Mouse (Mus musculus): Measurements from ENCODE around the gene Apobr. TPM values are rescaled to one million over a fixed set of nuclear protein-coding genes. Genes with fewer than 3 reads are reported as not detected.

The Apobr gene
- polyA plus RNA-seq, 1 experiment, result 0.87 TPM

- Histone ChIP-seq H3K4me3 (replicated peaks; ENCODE audit: insufficient read depth, low read depth, low read length) (peak overlapping the region; percentile 56), H3K4me1 (ENCODE audit: control insufficient read depth, insufficient read depth, low read length) (no peaks in the 10 kb centered on the region; the same call in 1 of the 2 replicates), H3K27me3 (ENCODE audit: control insufficient read depth, insufficient read depth, low read length) (no peaks in the 10 kb centered on the region), H3K27ac (ENCODE audit: insufficient read depth, low read length) (no peak overlapping the region)
- no peak for DNase-seq
- 1% methylated on average over 28 of the region's 28 CpGs for WGBS
- TF ChIP-seq POLR2A (IDR thresholded peaks at IDR 0.05; ENCODE audit: borderline replicate concordance, insufficient read depth, low read length) (no peak), CTCF (IDR thresholded peaks at IDR 0.05; ENCODE audit: borderline replicate concordance, insufficient read depth, low read depth, low read length) (no peak)
Measured at GRCm38 (mm10) chr7:126565693-126566092, 19.0 kb upstream of the Apobr start.

- H3K4me1 ChIP-seq (ENCODE audit: control insufficient read depth, insufficient read depth, low read length), result no peaks in the 10 kb centered on the region; the same call in 1 of the 2 replicates
- peak; percentile 87 to 92 for DNase-seq
- H3K27ac ChIP-seq (ENCODE audit: insufficient read depth, low read length), result no peak within 1 kb of the TSS
- H3K27me3 ChIP-seq (ENCODE audit: control insufficient read depth, insufficient read depth, low read length), result no peaks in the 10 kb centered on the region
- under 1% methylated on average over 46 of the region's 46 CpGs for WGBS
- H3K4me3 ChIP-seq (replicated peaks; ENCODE audit: insufficient read depth, low read depth, low read length), result peak within 1 kb of the TSS; percentile 56
- no peak for TF ChIP-seq CTCF (IDR thresholded peaks at IDR 0.05; ENCODE audit: borderline replicate concordance, insufficient read depth, low read depth, low read length)
- TF ChIP-seq POLR2A (IDR thresholded peaks at IDR 0.05; ENCODE audit: borderline replicate concordance, insufficient read depth, low read length), result peak; percentile 86
Measured at GRCm38 (mm10) chr7:126566094-126566765, 18.5 kb upstream of the Apobr start, which contains the start of gene Eif3c. Gene Eif3c (minus strand): TSS chr7:126566411.

GRCm38 (mm10) chr7:126576946-126577345 is 7.8 kb upstream of the Apobr start:
- no peak overlapping the region for H3K4me3 ChIP-seq (replicated peaks; ENCODE audit: insufficient read depth, low read depth, low read length)
- no peak overlapping the region for H3K27ac ChIP-seq (ENCODE audit: insufficient read depth, low read length)
- H3K27me3 ChIP-seq (ENCODE audit: control insufficient read depth, insufficient read depth, low read length), result no peaks in the 10 kb centered on the region
- TF ChIP-seq POLR2A (IDR thresholded peaks at IDR 0.05; ENCODE audit: borderline replicate concordance, insufficient read depth, low read length), result no peak
- peak; percentile 35; the same call in 1 of the 2 replicates for TF ChIP-seq CTCF (IDR thresholded peaks at IDR 0.05; ENCODE audit: borderline replicate concordance, insufficient read depth, low read depth, low read length)
- WGBS, result 41% methylated on average over 8 of the region's 8 CpGs
- no peak for DNase-seq
- no peaks in the 10 kb centered on the region for H3K4me1 ChIP-seq (ENCODE audit: control insufficient read depth, insufficient read depth, low read length)

GRCm38 (mm10) chr7:126579172-126579571 is 5.6 kb upstream of the Apobr start:
- no peaks in the 10 kb centered on the region for H3K27me3 ChIP-seq (ENCODE audit: control insufficient read depth, insufficient read depth, low read length)
- WGBS, result 63% methylated on average over 8 of the region's 8 CpGs
- H3K4me3 ChIP-seq (replicated peaks; ENCODE audit: insufficient read depth, low read depth, low read length), result no peak overlapping the region
- no peak overlapping the region for H3K27ac ChIP-seq (ENCODE audit: insufficient read depth, low read length)
- TF ChIP-seq CTCF (IDR thresholded peaks at IDR 0.05; ENCODE audit: borderline replicate concordance, insufficient read depth, low read depth, low read length), result peak; percentile 50; the same call in 1 of the 2 replicates
- no peak for TF ChIP-seq POLR2A (IDR thresholded peaks at IDR 0.05; ENCODE audit: borderline replicate concordance, insufficient read depth, low read length)
- H3K4me1 ChIP-seq (ENCODE audit: control insufficient read depth, insufficient read depth, low read length), result no peaks in the 10 kb centered on the region
- peak; percentile 29 to 43 for DNase-seq

GRCm38 (mm10) chr7:126581661-126582060 is 3.1 kb upstream of the Apobr start:
- H3K27ac ChIP-seq (ENCODE audit: insufficient read depth, low read length), result no peak overlapping the region
- H3K4me3 ChIP-seq (replicated peaks; ENCODE audit: insufficient read depth, low read depth, low read length), result no peak overlapping the region
- no peak for DNase-seq
- TF ChIP-seq CTCF (IDR thresholded peaks at IDR 0.05; ENCODE audit: borderline replicate concordance, insufficient read depth, low read depth, low read length), result no peak
- TF ChIP-seq POLR2A (IDR thresholded peaks at IDR 0.05; ENCODE audit: borderline replicate concordance, insufficient read depth, low read length), result no peak
- H3K27me3 ChIP-seq (ENCODE audit: control insufficient read depth, insufficient read depth, low read length), result no peaks in the 10 kb centered on the region
- 87% methylated on average over 6 of the region's 6 CpGs for WGBS
- no peaks in the 10 kb centered on the region for H3K4me1 ChIP-seq (ENCODE audit: control insufficient read depth, insufficient read depth, low read length)

GRCm38 (mm10) chr7:126582759-126583158 is 2.0 kb upstream of the Apobr start:
- DNase-seq, result peak in 1 of 2 experiments; percentile 47
- peak overlapping the region; percentile 80 for H3K4me3 ChIP-seq (replicated peaks; ENCODE audit: insufficient read depth, low read depth, low read length)
- no peak overlapping the region for H3K27ac ChIP-seq (ENCODE audit: insufficient read depth, low read length)
- no peaks in the 10 kb centered on the region for H3K4me1 ChIP-seq (ENCODE audit: control insufficient read depth, insufficient read depth, low read length)
- TF ChIP-seq POLR2A (IDR thresholded peaks at IDR 0.05; ENCODE audit: borderline replicate concordance, insufficient read depth, low read length), result no peak
- TF ChIP-seq CTCF (IDR thresholded peaks at IDR 0.05; ENCODE audit: borderline replicate concordance, insufficient read depth, low read depth, low read length), result no peak
- WGBS, result 1% methylated on average over 20 of the region's 20 CpGs
- H3K27me3 ChIP-seq (ENCODE audit: control insufficient read depth, insufficient read depth, low read length), result no peaks in the 10 kb centered on the region

GRCm38 (mm10) chr7:126583251-126583709 is 1.5 kb upstream of the Apobr start:
- no peaks in the 10 kb centered on the region for H3K4me1 ChIP-seq (ENCODE audit: control insufficient read depth, insufficient read depth, low read length)
- peak overlapping the region; percentile 80 for H3K4me3 ChIP-seq (replicated peaks; ENCODE audit: insufficient read depth, low read depth, low read length)
- H3K27me3 ChIP-seq (ENCODE audit: control insufficient read depth, insufficient read depth, low read length), result no peaks in the 10 kb centered on the region
- peak; percentile 87 to 92 for DNase-seq
- no peak for TF ChIP-seq CTCF (IDR thresholded peaks at IDR 0.05; ENCODE audit: borderline replicate concordance, insufficient read depth, low read depth, low read length)
- peak; percentile 44; the same call in 1 of the 2 replicates for TF ChIP-seq POLR2A (IDR thresholded peaks at IDR 0.05; ENCODE audit: borderline replicate concordance, insufficient read depth, low read length)
- H3K27ac ChIP-seq (ENCODE audit: insufficient read depth, low read length), result peak overlapping the region; percentile 79; the same call in 1 of the 2 replicates
- under 1% methylated on average over 22 of the region's 22 CpGs for WGBS

GRCm38 (mm10) chr7:126583761-126584160 is 981 bp upstream of the Apobr start:
- TF ChIP-seq CTCF (IDR thresholded peaks at IDR 0.05; ENCODE audit: borderline replicate concordance, insufficient read depth, low read depth, low read length) (no peak), POLR2A (IDR thresholded peaks at IDR 0.05; ENCODE audit: borderline replicate concordance, insufficient read depth, low read length) (no peak)
- 56% methylated on average over 6 of the region's 6 CpGs for WGBS

More at GRCm38 (mm10) chr7:126583761-126584160, 981 bp upstream of the Apobr start:
- no peak for DNase-seq
- no peaks in the 10 kb centered on the region for H3K27me3 ChIP-seq (ENCODE audit: control insufficient read depth, insufficient read depth, low read length)
- H3K27ac ChIP-seq (ENCODE audit: insufficient read depth, low read length), result no peak overlapping the region
- peak overlapping the region; percentile 80 for H3K4me3 ChIP-seq (replicated peaks; ENCODE audit: insufficient read depth, low read depth, low read length)
- H3K4me1 ChIP-seq (ENCODE audit: control insufficient read depth, insufficient read depth, low read length), result no peaks in the 10 kb centered on the region
